Comparison of ENCODE assay signal across 10 mouse cellular contexts in genomic region chr16:23517754-23518566, GRCm38 (mm10). TPM values are rescaled to one million over a fixed set of nuclear protein-coding genes. Genes with fewer than 3 reads are reported as not detected.
DNase-seq lines count a peak whose midpoint lies in the region; ATAC-seq and TF ChIP-seq lines count a peak whose summit lies in the region.
"Had no signal": no experiment of that assay in that cellular context is flagged by ENCODE, and none has a peak within 500 bp of the region (broad histone marks: within the 10 kb centered on the region; RNA-seq: fewer than 3 reads in every experiment).

No protein-coding gene starts in this region.

- 0 out of 2 replicates have a peak overlapping the region, but pooled peaks have one; percentile 1 for H3K27ac ChIP-seq in heart, embryonic 12.5 days (ENCODE audit: poor library complexity, severe bottlenecking)
- peak overlapping the region; percentile 48; the same call in 1 of the 2 replicates for H3K27ac ChIP-seq in lung, embryonic 14.5 days (ENCODE audit: low read depth)
- H3K27ac ChIP-seq in hindbrain, embryonic 15.5 days (replicated peaks): peak overlapping the region; percentile 90
- H3K27ac ChIP-seq in midbrain, postnatal 0 days (ENCODE audit: low read depth, low read length): no peak overlapping the region
- H3K27ac ChIP-seq: stomach, postnatal 0 days had no signal

- H3K4me1 ChIP-seq in heart, embryonic 12.5 days (replicated peaks): peaks cover 55% of the 10 kb centered on the region
- peaks cover 43% of the 10 kb centered on the region for H3K4me1 ChIP-seq in lung, embryonic 14.5 days (ENCODE audit: insufficient read depth)
- peaks cover 71% of the 10 kb centered on the region for H3K4me1 ChIP-seq in hindbrain, embryonic 15.5 days (replicated peaks)
- peaks cover 12% of the 10 kb centered on the region; the same call in 1 of the 2 replicates for H3K4me1 ChIP-seq in midbrain, postnatal 0 days (ENCODE audit: insufficient read depth, low read length)

- no peak for TF ChIP-seq CTCF in lung, embryonic 14.5 days (IDR thresholded peaks at IDR 0.05; ENCODE audit: low read depth)
- TF ChIP-seq CTCF in midbrain, postnatal 0 days (IDR thresholded peaks at IDR 0.05): no peak

- peak overlapping the region; percentile 5; the same call in 1 of the 2 replicates for H3K4me2 ChIP-seq in heart, embryonic 12.5 days
- H3K4me2 ChIP-seq in lung, embryonic 14.5 days: no peak overlapping the region
- H3K4me2 ChIP-seq in hindbrain, embryonic 15.5 days: peak overlapping the region; percentile 73
- H3K4me2 ChIP-seq in midbrain, postnatal 0 days (ENCODE audit: low read depth, low read length, poor library complexity, severe bottlenecking): peak overlapping the region; percentile 59

- WGBS in heart, embryonic 12.5 days: 45% methylated on average over 20 of the region's 20 CpGs
- WGBS in lung, embryonic 14.5 days: 37% methylated on average over 20 of the region's 20 CpGs
- WGBS in hindbrain, embryonic 15.5 days: 41% methylated on average over 20 of the region's 20 CpGs
- 41% methylated on average over 20 of the region's 20 CpGs for WGBS in midbrain, postnatal 0 days

- no peaks in the 10 kb centered on the region for H3K9me3 ChIP-seq in heart, embryonic 12.5 days (replicated peaks)
- no peaks in the 10 kb centered on the region for H3K9me3 ChIP-seq in lung, embryonic 14.5 days (ENCODE audit: low read depth, low read length)
- H3K9me3 ChIP-seq in hindbrain, embryonic 15.5 days: no peaks in the 10 kb centered on the region
- no peaks in the 10 kb centered on the region for H3K9me3 ChIP-seq in midbrain, postnatal 0 days (ENCODE audit: low read length)

- H3K4me3 ChIP-seq in heart, embryonic 12.5 days: no peak overlapping the region
- no peak overlapping the region for H3K4me3 ChIP-seq in lung, embryonic 14.5 days (ENCODE audit: low read depth, low read length)
- peak overlapping the region; percentile 12 for H3K4me3 ChIP-seq in hindbrain, embryonic 15.5 days
- no peak overlapping the region for H3K4me3 ChIP-seq in midbrain, postnatal 0 days (ENCODE audit: low read depth, low read length)

- H3K9ac ChIP-seq in heart, embryonic 12.5 days: no peak overlapping the region
- H3K9ac ChIP-seq in lung, embryonic 14.5 days: no peak overlapping the region
- no peak overlapping the region for H3K9ac ChIP-seq in hindbrain, embryonic 15.5 days
- 0 out of 2 replicates have a peak overlapping the region, but pooled peaks have one; percentile 1 for H3K9ac ChIP-seq in midbrain, postnatal 0 days (replicated peaks; ENCODE audit: low read length, poor library complexity, severe bottlenecking)

- H3K27me3 ChIP-seq in heart, embryonic 12.5 days (replicated peaks): 0 out of 2 replicates have a peak, but pooled peaks cover 6% of the 10 kb centered on the region
- H3K27me3 ChIP-seq in lung, embryonic 14.5 days (ENCODE audit: insufficient read depth, low read length): no peaks in the 10 kb centered on the region
- H3K27me3 ChIP-seq in hindbrain, embryonic 15.5 days: no peaks in the 10 kb centered on the region
- H3K27me3 ChIP-seq in midbrain, postnatal 0 days (ENCODE audit: insufficient read depth, low read length): no peaks in the 10 kb centered on the region

- no peaks in the 10 kb centered on the region for H3K36me3 ChIP-seq in heart, embryonic 12.5 days
- no peaks in the 10 kb centered on the region for H3K36me3 ChIP-seq in lung, embryonic 14.5 days (ENCODE audit: insufficient read depth)
- H3K36me3 ChIP-seq in hindbrain, embryonic 15.5 days: no peaks in the 10 kb centered on the region
- no peaks in the 10 kb centered on the region for H3K36me3 ChIP-seq in midbrain, postnatal 0 days (ENCODE audit: insufficient read depth, low read length)

- no peak for ATAC-seq in heart, embryonic 12.5 days (ENCODE audit: insufficient number of reproducible peaks, low FRiP score)
- ATAC-seq in lung, embryonic 14.5 days (ENCODE audit: insufficient read depth): peak; percentile 57; the same call in 1 of the 2 replicates
- ATAC-seq in hindbrain, embryonic 15.5 days (ENCODE audit: low FRiP score, low read depth): no peak
- ATAC-seq in midbrain, postnatal 0 days (ENCODE audit: low FRiP score): no peak

- DNase-seq in heart, adult 9 months (ENCODE audit: low spot score in 2 of 2): no peak
- no peak for DNase-seq in lung, embryonic 14.5 days
- no peak for DNase-seq in lung, postnatal 14 days
- peak; percentile 14 for DNase-seq in midbrain, postnatal 0 days (ENCODE audit: low spot score)
- no peak for DNase-seq in embryo, embryonic 11 days
- no peak for DNase-seq in embryo, embryonic 9.5 days (ENCODE audit: extremely low spot score)
- DNase-seq: lung, postnatal 4 days had no signal

RNA-seq across cellular contexts. Expression of gene Rtp4, which starts 2.1 kb away (rescaled TPM):
- 7.4 and 8.0 TPM in 2 replicates for polyA plus RNA-seq in heart, embryonic 12.5 days (2016; fragmentation: Nextera tagmentation; extraction: Ambion mirVana)
- polyA plus RNA-seq in lung, embryonic 14.5 days (2014; fragmentation: Nextera tagmentation; extraction: Ambion mirVana): 3.9 and 4.8 TPM in 2 replicates
- polyA plus RNA-seq in hindbrain, embryonic 15.5 days (2015; fragmentation: Nextera tagmentation; extraction: Ambion mirVana): 4.8 and 6.0 TPM in 2 replicates
- 8.4 and 12.1 TPM in 2 replicates for total RNA-seq in midbrain, postnatal 0 days (2014; rRNA removed)
- polyA plus RNA-seq in midbrain, postnatal 0 days (2015; fragmentation: Nextera tagmentation; extraction: Ambion mirVana): 6.3 and 8.8 TPM in 2 replicates

RNA-seq across cellular contexts. Expression of gene Masp1, which starts 2.7 kb away (rescaled TPM):
- 12.4 and 14.5 TPM in 2 replicates for polyA plus RNA-seq in heart, embryonic 12.5 days (2016; fragmentation: Nextera tagmentation; extraction: Ambion mirVana)
- polyA plus RNA-seq in lung, embryonic 14.5 days (2014; fragmentation: Nextera tagmentation; extraction: Ambion mirVana): 2.4 and 2.5 TPM in 2 replicates
- 25.3 and 28.4 TPM in 2 replicates for polyA plus RNA-seq in hindbrain, embryonic 15.5 days (2015; fragmentation: Nextera tagmentation; extraction: Ambion mirVana)
- 29.7 and 32.8 TPM in 2 replicates for total RNA-seq in midbrain, postnatal 0 days (2014; rRNA removed)
- 21.4 and 22.6 TPM in 2 replicates for polyA plus RNA-seq in midbrain, postnatal 0 days (2015; fragmentation: Nextera tagmentation; extraction: Ambion mirVana)
